Mouse (Mus musculus) left cerebral cortex, adult 18-20 months (tissue): ENCODE data around the gene Olfr1196. TPM values are rescaled to one million over a fixed set of nuclear protein-coding genes. Genes with fewer than 3 reads are reported as not detected.
"Not testable (repeated sequence)": the region's sequence is repeated elsewhere in the genome, so short reads cannot be mapped to it uniquely, and the experiment has no call there.

Experiments
- DNase-seq, 2 experiments: peaks; one replicate each; pipeline ENCODE4 v3.0.0; 2021 to 2022; ENCODE audit warnings: low spot score in 2 of 2, mixed read lengths in 1 of 2
- long read RNA-seq, 2 experiments: library from polyadenylated mRNA; stranded (forward); transcript quantifications; one replicate each; pipeline ENCODE4 v2.0.0; 2021
- total RNA-seq, 2 experiments: library from RNA; stranded (reverse); gene quantifications; 2 replicates each; pipeline ENCODE4 v1.2.3; 2021

Olfr1196 gene
- total RNA-seq: not detected
- long read RNA-seq, experiment 1: 0 reads
- long read RNA-seq, experiment 2: 0 reads

DNA sequence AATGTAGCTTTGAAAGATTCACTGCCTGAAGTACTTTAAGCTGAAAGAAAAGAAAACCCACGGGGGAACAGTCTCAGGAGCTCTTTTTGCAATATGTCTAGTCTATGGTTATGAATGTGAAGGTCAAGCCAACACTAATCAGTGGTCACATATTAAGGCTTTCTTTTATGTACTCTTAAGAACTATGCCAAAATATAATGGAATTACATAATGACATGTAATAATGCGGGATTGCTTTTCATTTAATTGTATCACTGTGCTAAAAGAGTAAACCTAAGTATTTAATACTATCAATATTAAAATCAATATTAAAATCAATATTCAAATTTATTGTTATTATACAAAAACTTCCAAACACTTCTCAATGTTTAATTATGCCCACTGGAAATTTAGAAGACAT, at the start of gene Olfr1196:
Gene Olfr1196 (minus strand): TSS at position 101 of the 400 bp plus-strand sequence.
- DNase-seq: no peak

DNA sequence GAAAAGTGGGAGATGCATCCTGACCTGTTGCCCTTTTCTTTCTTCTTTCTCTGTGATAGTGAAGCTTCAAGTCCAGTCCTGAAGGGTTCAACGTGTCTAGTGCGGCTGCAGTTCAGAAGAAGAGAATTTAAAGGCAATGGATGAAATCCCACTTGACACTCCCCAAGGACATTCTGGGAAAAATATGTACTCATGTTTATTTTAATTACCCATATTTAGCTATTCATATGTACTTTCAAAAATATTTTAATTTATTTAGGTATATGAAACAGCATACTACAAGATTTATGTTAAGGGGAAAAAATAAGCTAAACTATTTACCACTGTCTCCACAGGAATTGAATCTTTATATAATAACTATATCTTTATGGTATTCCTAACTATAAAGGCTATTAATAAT, 46.9 kb upstream of the Olfr1196 start, which contains the start of gene Olfr1198:
Gene Olfr1198 (minus strand): TSS at position 101 of the 400 bp plus-strand sequence.
- no peak for DNase-seq

GRCm38 (mm10) chr2:88743379-88743778, 39.0 kb upstream of the Olfr1196 start:
- no peak for DNase-seq

GRCm38 (mm10) chr2:88732266-88732665, 27.9 kb upstream of the Olfr1196 start, which contains the start of gene Olfr1197:
TSS of gene Olfr1197 (minus strand) at chr2:88732366.
- no peak for DNase-seq

GRCm38 (mm10) chr2:88689087-88689486, 15.3 kb downstream of the Olfr1196 start, which contains the start of gene Olfr1195:
TSS of gene Olfr1195 (minus strand) at chr2:88689187.
- no peak for DNase-seq

- DNase-seq: not testable (repeated sequence)
Measured at GRCm38 (mm10) chr2:88675328-88675727, 29.1 kb downstream of the Olfr1196 start, which contains the start of gene Olfr1193. TSS of gene Olfr1193 (plus strand) at chr2:88675628.

DNA sequence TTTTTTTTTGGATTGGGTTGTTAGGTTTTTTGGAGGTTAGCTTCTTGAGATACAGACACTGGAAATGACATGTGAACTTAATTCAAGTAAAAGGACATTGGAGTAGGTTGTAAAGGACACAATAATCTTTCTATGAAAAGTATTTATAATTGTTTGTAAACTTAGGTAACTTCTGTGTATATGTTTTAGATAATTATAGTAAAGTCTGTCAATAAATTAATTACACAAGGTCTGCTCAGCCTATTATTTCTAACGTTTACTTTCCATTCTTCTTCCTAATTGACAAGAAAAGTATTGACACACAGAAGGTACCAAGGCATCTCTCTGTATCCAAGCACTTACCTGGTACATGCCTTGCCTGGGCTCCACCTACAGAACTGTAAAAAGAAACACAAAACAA, 56.2 kb downstream of the Olfr1196 start, which contains the start of gene Olfr1192-ps1:
Gene Olfr1192-ps1 (plus strand): TSS at position 301 of the 400 bp plus-strand sequence.
- DNase-seq: no peak

Other genes starting within 250 kb of the Olfr1196 start
- gene Olfr1183, start 249.7 kb downstream of the Olfr1196 start, total RNA-seq: not detected
- gene Olfr1184, start 221.0 kb downstream of the Olfr1196 start, total RNA-seq: not detected
- gene Olfr1185-ps1, start 211.3 kb downstream of the Olfr1196 start, total RNA-seq: not detected
- gene Olfr1186, start 186.0 kb downstream of the Olfr1196 start, total RNA-seq: not detected
- not detected for gene Olfr1188, start 147.7 kb downstream of the Olfr1196 start, total RNA-seq
- not detected for gene Olfr1189, start 118.1 kb downstream of the Olfr1196 start, total RNA-seq
- not detected for gene Olfr1191-ps1, start 64.1 kb downstream of the Olfr1196 start, total RNA-seq
- not detected for gene Olfr1192-ps1, start 56.1 kb downstream of the Olfr1196 start, total RNA-seq
- gene Olfr1193, start 29.0 kb downstream of the Olfr1196 start, total RNA-seq: not detected
- not detected for gene Olfr1195, start 15.4 kb downstream of the Olfr1196 start, total RNA-seq
- gene Olfr1197, start 27.8 kb upstream of the Olfr1196 start, total RNA-seq: not detected
- not detected for gene Olfr1198, start 46.8 kb upstream of the Olfr1196 start, total RNA-seq
- gene Olfr1199, start 55.9 kb upstream of the Olfr1196 start, total RNA-seq: not detected
- not detected for gene Olfr1200, start 65.9 kb upstream of the Olfr1196 start, total RNA-seq
- not detected for gene Olfr1201, start 88.4 kb upstream of the Olfr1196 start, total RNA-seq
- not detected for gene Olfr1202, start 109.9 kb upstream of the Olfr1196 start, total RNA-seq
- gene Olfr1205, start 125.1 kb upstream of the Olfr1196 start, total RNA-seq: not detected
- gene Olfr1204, start 144.7 kb upstream of the Olfr1196 start, total RNA-seq: not detected
- not detected for gene Olfr1206, start 158.6 kb upstream of the Olfr1196 start, total RNA-seq
- gene Olfr1208, start 197.7 kb upstream of the Olfr1196 start, total RNA-seq: not detected
- not detected for gene Olfr1209, start 210.6 kb upstream of the Olfr1196 start, total RNA-seq
- not detected for gene Olfr1211, start 233.5 kb upstream of the Olfr1196 start, total RNA-seq
- gene Olfr1212, start 249.4 kb upstream of the Olfr1196 start, total RNA-seq: not detected